Mouse (Mus musculus) hindbrain, postnatal 0 days (tissue): ENCODE measurements around the gene Gucy1b2. TPM values are rescaled to one million over a fixed set of nuclear protein-coding genes. Genes with fewer than 3 reads are reported as not detected.

Experiments used
- ATAC-seq: fragments of 200-750 bp; cut with Nextera tagmentation; 2 replicates; pipeline ENCODE4 v1.8.0; 2017; ENCODE audit warnings: mild to moderate bottlenecking, moderate TSS enrichment, moderate library complexity
- DNase-seq: peaks from one replicate; pipeline ENCODE4 v3.0.0-alpha.2; 2015; ENCODE audit warnings: low spot score
- H3K27ac ChIP-seq: fragments of 300-500 bp; sonication (generic); 2 replicates; pipeline ENCODE4 v1.5.1; 2014; ENCODE audit warnings: mild to moderate bottlenecking
- H3K27me3 ChIP-seq: fragments of 300-500 bp; sonication (generic); 2 replicates; pipeline ENCODE4 v1.6.1; 2014; ENCODE audit warnings: low read length, mixed read lengths; ENCODE audit not compliant: insufficient read depth
- H3K36me3 ChIP-seq: fragments of 300-500 bp; sonication (generic); 2 replicates; pipeline ENCODE4 v1.6.1; 2014; ENCODE audit warnings: low read length, mixed read lengths; ENCODE audit not compliant: insufficient read depth
- H3K4me1 ChIP-seq: fragments of 300-500 bp; sonication (generic); 2 replicates; pipeline ENCODE4 v1.6.1; 2014; ENCODE audit warnings: antibody characterized with exemption, low read length, mixed read lengths; ENCODE audit not compliant: insufficient read depth
- H3K4me2 ChIP-seq: fragments of 300-500 bp; sonication (generic); 2 replicates; pipeline ENCODE4 v1.6.1; 2014; ENCODE audit warnings: low read depth, mild to moderate bottlenecking, low read length, moderate library complexity, mixed read lengths
- H3K4me3 ChIP-seq: fragments of 300-500 bp; sonication (generic); 2 replicates; pipeline ENCODE4 v1.5.1; 2014; ENCODE audit warnings: low read length
- H3K9ac ChIP-seq: fragments of 300-500 bp; sonication (generic); replicated peaks from 2 replicates; pipeline ENCODE4 v1.6.1; 2014; ENCODE audit warnings: mild to moderate bottlenecking, low read length, moderate library complexity, mixed read lengths
- H3K9me3 ChIP-seq: fragments of 300-500 bp; sonication (generic); 2 replicates; pipeline ENCODE4 v1.6.1; 2016; ENCODE audit warnings: low read length, mixed read lengths
- CTCF ChIP-seq: IDR thresholded peaks from 2 replicates; pipeline ENCODE4 v1.5.1; 2016; ENCODE audit warnings: antibody characterized with exemption, control low read depth, low read depth
- WGBS: fragments of 180-500 bp; shearing (Covaris S2); extraction: QIAGEN DNeasy Blood & Tissue Kit; methylation state at CpG from one replicate; pipeline ENCODE4 v1.1.7; 2014; 5-methylcytosine and 5-hydroxymethylcytosine counted together
- polyA plus RNA-seq: library from polyadenylated mRNA; unstranded; fragments of >200 nt; fragmentation: Nextera tagmentation; extraction: Ambion mirVana; gene quantifications from 2 replicates; pipeline ENCODE4 v1.2.1, GENCODE M21; 2015
- total RNA-seq: library from RNA; depleted of rRNA; stranded (reverse); fragments of >200 nt; gene quantifications from 2 replicates; pipeline ENCODE4 v1.2.3, GENCODE M21; 2014; rRNA removed

Gene Gucy1b2
- 0.83 and 2.2 TPM in 2 replicates for total RNA-seq
- polyA plus RNA-seq = 0.80 and 0.83 TPM in 2 replicates

GRCm38 (mm10) chr14:62456239-62456747, at the start of gene Gucy1b2:
Gucy1b2 (minus strand) TSS chr14:62456289.
- Histone ChIP-seq H3K4me1 (peaks cover 10% of the 10 kb centered on the region; the same call in 1 of the 2 replicates), H3K4me2 (peak within 1 kb of the TSS; percentile 45), H3K9me3 (no peaks in the 10 kb centered on the region), H3K36me3 (no peaks in the 10 kb centered on the region), H3K4me3 (no peak within 1 kb of the TSS), H3K9ac (no peak within 1 kb of the TSS), H3K27ac (peak within 1 kb of the TSS; percentile 58; the same call in 1 of the 2 replicates), H3K27me3 (no peaks in the 10 kb centered on the region)
- ATAC-seq = no peak
- WGBS = 63% methylated on average over 9 of the region's 9 CpGs
- TF ChIP-seq CTCF = no peak
- no peak for DNase-seq

GRCm38 (mm10) chr14:62497391-62497790, 41.3 kb upstream of the Gucy1b2 start:
- H3K9ac ChIP-seq = no peak overlapping the region
- DNase-seq (no peak), ATAC-seq (no peak)
- no peaks in the 10 kb centered on the region for H3K27me3 ChIP-seq
- TF ChIP-seq CTCF = no peak
- H3K4me1 ChIP-seq = no peaks in the 10 kb centered on the region
- no peak overlapping the region for H3K27ac ChIP-seq
- H3K9me3 ChIP-seq = no peaks in the 10 kb centered on the region
- no peaks in the 10 kb centered on the region for H3K36me3 ChIP-seq
- H3K4me2 ChIP-seq = no peak overlapping the region
- 86% methylated on average over 7 of the region's 7 CpGs for whole genome bisulfite sequencing
- no peak overlapping the region for H3K4me3 ChIP-seq

GRCm38 (mm10) chr14:62496501-62496900, 40.4 kb upstream of the Gucy1b2 start:
- Histone ChIP-seq H3K27me3 (no peaks in the 10 kb centered on the region), H3K27ac (no peak overlapping the region), H3K9me3 (no peaks in the 10 kb centered on the region), H3K4me3 (no peak overlapping the region), H3K9ac (no peak overlapping the region), H3K4me1 (no peaks in the 10 kb centered on the region), H3K4me2 (no peak overlapping the region), H3K36me3 (no peaks in the 10 kb centered on the region)
- DNase-seq (no peak), ATAC-seq (no peak)
- WGBS = 64% methylated on average over 1 of the region's 1 CpGs
- no peak for TF ChIP-seq CTCF

GRCm38 (mm10) chr14:62493456-62493855, 37.4 kb upstream of the Gucy1b2 start:
- WGBS = 61% methylated on average over 5 of the region's 5 CpGs

GRCm38 (mm10) chr14:62492196-62492850, 36.2 kb upstream of the Gucy1b2 start:
- H3K36me3 ChIP-seq = no peaks in the 10 kb centered on the region
- H3K4me1 ChIP-seq = no peaks in the 10 kb centered on the region
- H3K9me3 ChIP-seq = no peaks in the 10 kb centered on the region
- ATAC-seq = peak; percentile 94
- DNase-seq = peak; percentile 95
- H3K9ac ChIP-seq = no peak overlapping the region
- no peak overlapping the region for H3K4me2 ChIP-seq
- no peak overlapping the region for H3K4me3 ChIP-seq
- 28% methylated on average over 16 of the region's 16 CpGs for WGBS
- TF ChIP-seq CTCF = peak; percentile 100
- H3K27ac ChIP-seq = no peak overlapping the region
- no peaks in the 10 kb centered on the region for H3K27me3 ChIP-seq

More at GRCm38 (mm10) chr14:62493456-62493855, 37.4 kb upstream of the Gucy1b2 start:
- Histone ChIP-seq H3K9me3 (no peaks in the 10 kb centered on the region), H3K27ac (no peak overlapping the region), H3K4me3 (no peak overlapping the region), H3K4me1 (no peaks in the 10 kb centered on the region), H3K36me3 (no peaks in the 10 kb centered on the region), H3K9ac (no peak overlapping the region), H3K4me2 (no peak overlapping the region), H3K27me3 (no peaks in the 10 kb centered on the region)
- DNase-seq = no peak
- no peak for ATAC-seq
- TF ChIP-seq CTCF = no peak

- H3K4me1 ChIP-seq = no peaks in the 10 kb centered on the region
- ATAC-seq (no peak), DNase-seq (no peak)
- H3K9me3 ChIP-seq = no peaks in the 10 kb centered on the region
- H3K4me3 ChIP-seq = no peak overlapping the region
- WGBS = 88% methylated on average over 7 of the region's 7 CpGs
- no peaks in the 10 kb centered on the region for H3K36me3 ChIP-seq
- H3K4me2 ChIP-seq = no peak overlapping the region
- H3K27ac ChIP-seq = no peak overlapping the region
- no peak overlapping the region for H3K9ac ChIP-seq
- TF ChIP-seq CTCF = no peak
- no peaks in the 10 kb centered on the region for H3K27me3 ChIP-seq
Measured at GRCm38 (mm10) chr14:62488270-62488669, 32.2 kb upstream of the Gucy1b2 start.

GRCm38 (mm10) chr14:62481381-62481780, 25.3 kb upstream of the Gucy1b2 start:
- Histone ChIP-seq H3K27me3 (no peaks in the 10 kb centered on the region), H3K36me3 (no peaks in the 10 kb centered on the region), H3K4me3 (no peak overlapping the region), H3K9ac (no peak overlapping the region), H3K9me3 (no peaks in the 10 kb centered on the region), H3K4me1 (0 out of 2 replicates have a peak, but pooled peaks cover 8% of the 10 kb centered on the region), H3K4me2 (no peak overlapping the region), H3K27ac (no peak overlapping the region)
- TF ChIP-seq CTCF = no peak
- DNase-seq (no peak), ATAC-seq (no peak)
- 62% methylated on average over 8 of the region's 8 CpGs for WGBS
